Mouse (Mus musculus): ENCODE data around the gene Tle6.

DNA sequence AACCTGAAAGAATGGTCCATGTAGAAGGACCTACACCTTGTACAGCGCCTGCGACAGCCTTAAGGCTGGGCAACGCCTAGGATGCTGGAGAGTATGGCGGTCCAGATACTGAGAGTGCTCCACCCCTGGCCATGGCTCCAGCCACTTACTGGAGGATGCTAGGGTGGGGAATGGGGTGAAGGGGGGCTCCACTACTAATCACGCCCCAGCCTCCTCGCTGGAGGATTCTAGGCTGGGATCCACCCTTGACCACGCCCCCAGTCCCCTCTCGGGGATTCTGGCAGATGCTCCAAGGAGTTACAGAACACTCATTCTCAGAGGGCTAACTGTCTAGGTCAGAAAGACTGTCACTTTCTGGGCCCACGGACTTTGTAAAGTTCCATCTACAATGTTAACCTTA is 27.9 kb downstream of the Tle6 start:
- TF ChIP-seq EP300 (optimal IDR thresholded peaks at IDR 0.05): no peak
- TF ChIP-seq CTCF (IDR thresholded peaks at IDR 0.05; ENCODE audit: low read depth): 0 out of 2 replicates have a peak, but pooled peaks have one; percentile 3

All from stomach, postnatal 0 days (tissue).